Mouse (Mus musculus): ENCODE results near the gene Arnt2.

- TF ChIP-seq GATA2 (IDR thresholded peaks at IDR 0.05; ENCODE audit: borderline replicate concordance, low read depth, low read length) (no peak), CTCF (IDR thresholded peaks at IDR 0.05; ENCODE audit: low read depth, low read length) (no peak)
These were observed 10.8 kb upstream of the Arnt2 start for GRCm38 (mm10) chr7:84420581-84421290.

Measured in G1E (cell line).